Mouse (Mus musculus): ENCODE measurements at regions not wholly inside any gene's neighbourhood (a gene's known extent, or its start where the extent isn't known, plus 50 kb on each side); places are given as distances from the start of the nearest gene placed in this dataset.
"Not testable (repeated sequence)": the region's sequence is repeated elsewhere in the genome, so short reads cannot be mapped to it uniquely, and the experiment has no call there.

GRCm38 (mm10) chr8:26756452-26756851, 220.7 kb upstream of the Zfp703 start:
- no peak for DNase-seq (ENCODE audit: low spot score)

DNA sequence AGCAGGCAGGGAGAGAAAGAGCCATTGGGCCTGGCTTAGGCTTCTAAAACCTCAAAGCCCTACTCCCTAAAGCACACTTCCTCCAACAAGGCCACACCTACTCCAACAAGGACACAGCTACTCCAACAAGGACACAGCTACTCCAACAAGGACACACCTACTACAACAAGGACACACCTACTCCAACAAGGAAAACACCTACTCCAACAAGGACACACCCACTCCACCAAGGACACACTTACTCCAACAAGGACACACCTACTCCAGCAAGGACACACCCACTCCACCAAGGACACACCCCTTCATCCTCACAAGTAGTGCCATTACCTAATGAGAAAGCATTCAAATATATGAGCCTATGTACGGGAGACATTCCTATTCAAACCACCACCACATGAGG, 216.4 kb upstream of the Zfp703 start:
- DNase-seq (ENCODE audit: low spot score), result no peak

GRCm38 (mm10) chr8:26762942-26763778, 214.0 kb upstream of the Zfp703 start:
- no peak for DNase-seq (ENCODE audit: low spot score)

DNA sequence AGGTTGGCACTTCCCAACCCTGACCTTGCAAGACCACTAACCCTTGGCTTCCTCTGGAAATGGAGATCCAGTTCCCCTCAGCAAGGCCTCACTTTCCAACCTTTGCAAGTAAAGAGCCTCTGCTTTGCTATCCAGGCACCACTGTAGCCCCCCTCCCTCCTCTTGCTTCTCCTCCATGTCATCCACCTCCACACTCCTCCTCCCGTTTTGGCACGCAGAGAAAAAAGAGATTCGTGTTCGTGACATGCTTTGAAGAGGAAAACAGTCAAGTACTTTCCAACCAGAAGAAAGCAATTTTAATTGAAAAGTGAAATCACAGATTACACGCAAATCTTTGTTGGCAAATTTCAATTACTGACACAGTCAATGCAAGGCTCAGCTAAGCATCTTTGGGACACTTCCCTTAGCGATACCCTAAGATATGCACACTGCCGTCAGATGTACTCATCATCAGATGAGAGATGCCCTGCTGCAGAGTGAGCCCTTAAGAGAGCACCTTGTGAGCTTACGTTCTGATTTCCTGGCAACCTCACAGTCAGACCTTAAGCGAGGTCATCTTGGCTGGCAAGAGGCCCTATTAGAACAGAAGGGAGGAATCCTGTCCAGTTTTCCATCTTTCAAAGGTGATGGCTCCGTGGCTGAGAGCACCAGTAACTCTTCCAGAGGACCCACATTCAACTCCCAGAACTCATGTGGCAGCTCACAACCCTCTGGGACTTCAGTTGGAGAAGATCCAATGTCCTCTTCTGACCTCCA, 208.5 kb upstream of the Zfp703 start:
- DNase-seq (ENCODE audit: low spot score), result no peak

GRCm38 (mm10) chr8:26770424-26770886, 206.7 kb upstream of the Zfp703 start:
- no peak for DNase-seq (ENCODE audit: low spot score)

DNA sequence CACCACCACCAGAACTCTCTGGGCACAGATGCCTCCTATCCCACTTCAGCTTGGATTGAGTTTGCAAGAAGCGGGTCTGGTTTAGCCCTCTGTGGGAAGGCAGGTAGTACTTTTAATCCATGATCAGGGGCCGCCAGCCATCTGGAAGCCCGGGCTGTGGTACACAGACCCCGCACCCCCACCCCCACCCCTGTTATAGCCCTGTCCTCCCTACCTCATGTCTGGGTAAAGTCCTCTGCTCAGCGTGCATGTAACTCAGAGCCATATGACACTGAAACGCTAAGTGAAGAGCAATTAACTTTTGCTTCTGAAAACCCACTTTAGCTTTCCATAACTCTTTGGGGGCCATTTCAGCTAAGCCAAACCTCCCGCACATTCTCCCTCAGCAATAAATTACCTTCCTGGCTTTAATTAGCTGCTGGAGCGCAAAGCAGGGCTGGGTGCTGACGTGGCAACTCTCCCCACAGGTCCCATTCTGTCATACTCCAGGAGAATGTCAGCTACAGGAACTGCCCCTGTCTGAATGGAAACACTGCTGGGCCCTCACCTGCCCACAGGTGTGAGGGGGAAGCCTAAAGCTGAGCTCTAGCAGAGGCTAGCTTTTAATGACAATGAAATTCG, 198.1 kb upstream of the Zfp703 start:
- no peak for DNase-seq (ENCODE audit: low spot score)

DNA sequence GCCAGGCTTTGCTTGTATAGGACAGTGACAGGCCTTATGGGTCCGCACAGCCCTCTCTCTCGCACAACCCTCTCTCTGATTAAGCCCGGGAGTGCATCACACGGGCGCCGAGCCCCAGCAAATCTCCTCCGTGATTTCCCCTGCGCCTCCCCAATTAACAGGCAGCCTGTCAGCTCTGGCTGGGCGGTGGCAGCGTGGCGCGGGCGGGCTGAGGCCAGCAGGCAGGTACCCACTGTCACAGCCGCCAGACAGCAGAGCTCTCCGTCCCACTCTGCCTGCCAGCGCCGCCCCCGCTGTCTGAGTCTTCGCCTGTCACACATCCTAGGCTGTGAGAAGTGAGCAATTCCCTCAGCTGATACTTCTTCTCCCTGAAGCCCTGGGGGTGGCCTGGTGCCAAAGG, 196.6 kb upstream of the Zfp703 start:
- DNase-seq (ENCODE audit: low spot score), result peak; percentile 32

GRCm38 (mm10) chr8:26782936-26783335, 194.2 kb upstream of the Zfp703 start:
- not testable (repeated sequence) for DNase-seq (ENCODE audit: low spot score)

DNA sequence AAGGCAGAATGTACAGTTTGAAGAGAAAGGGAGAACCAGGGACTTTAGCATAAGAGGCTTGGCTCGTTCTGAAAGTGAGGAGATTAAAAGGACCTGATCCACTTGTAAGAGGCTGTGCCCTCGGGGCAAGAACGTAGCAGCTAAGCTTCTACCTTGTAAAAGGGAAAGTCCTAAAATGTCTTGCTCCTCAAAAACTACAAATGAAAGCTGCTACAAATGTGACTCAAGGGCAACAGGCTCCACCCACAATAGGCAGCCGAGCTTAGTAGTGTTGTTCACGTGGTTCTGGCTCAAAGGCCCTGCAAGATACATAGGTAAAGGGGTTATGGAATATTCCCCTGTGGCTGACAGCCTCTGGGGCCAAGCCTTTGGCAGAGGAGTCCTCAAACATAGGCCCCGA, 192.7 kb upstream of the Zfp703 start:
- DNase-seq (ENCODE audit: low spot score), result no peak

DNA sequence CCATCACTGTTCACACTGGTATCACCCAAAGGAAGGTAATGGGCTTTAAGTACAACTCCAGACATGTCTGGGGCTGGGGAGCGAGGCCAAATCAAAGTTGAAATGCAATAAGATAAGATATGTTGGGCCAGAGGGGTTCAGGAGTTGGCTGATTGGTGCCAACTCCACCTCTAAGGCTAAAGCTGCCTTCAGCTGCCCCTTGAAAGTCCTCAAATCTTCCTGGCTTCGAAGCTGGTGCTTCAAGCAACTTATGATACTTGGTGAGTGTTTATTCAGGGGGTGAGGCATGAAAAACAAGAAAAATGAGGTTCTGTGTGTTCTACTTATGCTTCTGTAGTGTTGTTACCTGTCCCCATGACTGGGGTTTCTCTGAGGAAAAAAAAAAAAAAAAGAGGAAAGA, 185.3 kb upstream of the Zfp703 start:
- DNase-seq (ENCODE audit: low spot score), result no peak

DNA sequence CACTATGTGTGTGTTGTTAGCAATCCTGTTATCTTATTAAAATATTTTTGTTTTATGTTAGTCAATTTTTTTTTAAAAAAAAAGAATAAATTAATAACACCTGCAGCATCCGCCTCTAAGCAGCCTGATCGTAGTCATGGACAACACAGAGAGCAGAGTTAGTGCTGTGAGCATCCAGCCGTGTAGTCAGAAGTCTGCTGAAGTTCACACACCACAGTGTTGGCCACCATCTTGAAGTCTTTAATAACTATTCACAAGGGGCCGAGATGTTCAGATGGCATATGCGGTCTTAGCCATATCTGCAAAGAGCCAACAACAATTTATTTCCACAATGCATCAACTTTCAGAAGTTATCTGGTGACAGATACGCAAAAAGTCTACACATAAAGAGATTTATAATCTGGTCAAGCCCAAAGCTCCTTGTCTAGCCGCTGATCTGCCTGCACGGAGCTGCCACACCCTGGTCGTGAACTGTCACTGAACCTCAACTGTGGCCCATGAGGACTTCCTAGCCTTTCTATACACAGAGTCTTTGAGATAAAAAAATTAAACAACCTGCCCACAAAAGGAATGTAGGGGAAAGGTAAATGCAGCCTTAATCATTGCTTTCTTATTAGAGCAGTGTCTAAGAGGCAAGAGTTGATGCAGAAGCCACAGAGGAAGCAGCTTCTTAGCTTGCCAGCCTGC, 183.4 kb upstream of the Zfp703 start:
- DNase-seq (ENCODE audit: low spot score), result no peak

GRCm38 (mm10) chr8:26794411-26794810, 182.7 kb upstream of the Zfp703 start:
- DNase-seq (ENCODE audit: low spot score), result no peak

- DNase-seq (ENCODE audit: low spot score), result no peak
Observed at GRCm38 (mm10) chr8:26795616-26796015, 181.5 kb upstream of the Zfp703 start.

DNA sequence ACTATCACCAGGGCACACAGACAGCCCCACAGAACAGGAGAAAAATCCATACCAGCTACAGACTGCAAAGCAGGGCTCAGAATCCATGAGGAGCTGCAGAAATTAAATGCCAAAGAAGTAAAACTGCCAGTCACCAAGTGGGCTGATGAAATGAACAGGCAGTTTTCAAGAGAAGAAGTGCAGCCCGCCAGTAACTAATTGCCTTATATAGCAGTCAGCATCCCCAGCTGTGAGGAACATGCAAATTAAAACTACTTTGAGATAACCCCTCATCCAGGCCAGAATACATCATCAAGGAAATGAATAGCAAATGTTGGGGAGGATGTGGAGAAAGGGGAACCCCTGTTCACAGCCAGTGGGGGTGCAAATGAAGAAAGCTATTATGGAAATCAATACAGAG, 177.3 kb upstream of the Zfp703 start:
- no peak for DNase-seq (ENCODE audit: low spot score)

- DNase-seq (ENCODE audit: low spot score), result no peak
Observed at GRCm38 (mm10) chr8:26804089-26804488, 173.0 kb upstream of the Zfp703 start.

DNA sequence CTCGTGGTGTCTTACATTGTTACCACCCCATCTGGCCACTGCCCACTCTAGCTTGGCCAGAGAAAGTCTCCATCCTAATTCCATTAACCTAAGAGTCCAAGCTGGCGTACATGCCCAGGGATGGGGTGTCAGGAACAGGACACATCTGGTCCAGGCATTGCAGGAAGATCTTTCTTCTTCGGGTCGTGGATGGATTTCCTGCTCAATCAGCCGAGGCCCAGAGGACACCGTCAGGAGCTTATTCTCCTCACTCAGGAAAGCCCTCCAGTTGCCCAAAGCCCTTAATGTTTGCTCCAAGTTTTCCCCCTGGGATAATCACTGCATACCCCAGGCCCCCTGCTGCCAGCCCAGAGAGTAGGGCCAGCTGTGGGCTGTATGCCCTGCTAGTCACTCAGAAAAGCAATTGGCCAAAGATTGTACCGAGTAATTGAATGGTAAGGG, 172.2 kb upstream of the Zfp703 start:
- no peak for DNase-seq (ENCODE audit: low spot score)

GRCm38 (mm10) chr8:26805371-26805821, 171.7 kb upstream of the Zfp703 start:
- no peak for DNase-seq (ENCODE audit: low spot score)

- DNase-seq (ENCODE audit: low spot score), result peak; percentile 25
Observed at GRCm38 (mm10) chr8:26808111-26808651, 168.9 kb upstream of the Zfp703 start.

- no peak for DNase-seq (ENCODE audit: low spot score)
Observed at GRCm38 (mm10) chr8:26808771-26809170, 168.4 kb upstream of the Zfp703 start.

GRCm38 (mm10) chr8:26809943-26810342, 167.2 kb upstream of the Zfp703 start:
- DNase-seq (ENCODE audit: low spot score), result no peak

GRCm38 (mm10) chr8:26811533-26812236, 165.4 kb upstream of the Zfp703 start:
- no peak for DNase-seq (ENCODE audit: low spot score)

Data from left cerebral cortex, adult 11 months (tissue).